Mouse (Mus musculus): Measurements from ENCODE around the gene Hhex. TPM values are rescaled to one million over a fixed set of nuclear protein-coding genes. Genes with fewer than 3 reads are reported as not detected.

Gene Hhex
- polyA plus RNA-seq, 1 experiment: 5.1 TPM

- no peak overlapping the region for H3K27ac ChIP-seq (ENCODE audit: control insufficient read depth, insufficient read depth, low read length)
- H3K36me3 ChIP-seq (ENCODE audit: control insufficient read depth, insufficient read depth, low read length): no peaks in the 10 kb centered on the region
- H3K4me1 ChIP-seq (replicated peaks; ENCODE audit: control insufficient read depth, insufficient read depth, low read length): no peaks in the 10 kb centered on the region
- no peak overlapping the region for H3K4me3 ChIP-seq (ENCODE audit: control insufficient read depth, insufficient read depth, low read length)
- 15% methylated on average over 4 of the region's 4 CpGs for WGBS
- DNase-seq: no peak
- no peak for TF ChIP-seq POLR2A (IDR thresholded peaks at IDR 0.05; ENCODE audit: control insufficient read depth, extremely low read depth, insufficient read depth, low read length, poor library complexity)
- TF ChIP-seq CTCF (IDR thresholded peaks at IDR 0.05; ENCODE audit: borderline replicate concordance, control insufficient read depth, extremely low read depth, insufficient read depth, low read length, poor library complexity): no peak
- no peaks in the 10 kb centered on the region for H3K27me3 ChIP-seq (ENCODE audit: control insufficient read depth, insufficient read depth, low read length)
These were observed 9.1 kb downstream of the Hhex start for GRCm38 (mm10) chr19:37443631-37444140.

DNA sequence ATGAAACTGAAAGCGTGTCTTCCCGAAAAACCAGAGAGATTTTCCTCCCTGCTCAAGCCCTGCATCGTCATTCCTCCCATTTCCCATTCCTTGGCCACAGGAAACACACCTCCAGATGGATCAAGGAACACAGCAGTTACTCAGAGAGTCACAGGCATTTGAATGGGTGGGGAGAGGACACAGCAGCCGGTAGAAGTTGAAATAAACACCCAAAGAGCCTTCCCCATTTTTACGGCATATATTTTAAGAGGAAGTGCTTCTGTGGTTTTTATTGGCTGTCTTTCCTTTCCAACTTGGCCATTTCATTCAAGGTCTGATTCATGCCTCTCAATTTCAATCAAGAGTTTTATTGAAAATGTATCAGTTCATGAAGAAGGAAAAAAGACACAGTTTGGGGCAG is 13.6 kb downstream of the Hhex start:
- no peak overlapping the region for H3K27ac ChIP-seq (ENCODE audit: control insufficient read depth, insufficient read depth, low read length)
- H3K4me3 ChIP-seq (ENCODE audit: control insufficient read depth, insufficient read depth, low read length): no peak overlapping the region
- no peaks in the 10 kb centered on the region for H3K4me1 ChIP-seq (replicated peaks; ENCODE audit: control insufficient read depth, insufficient read depth, low read length)
- H3K27me3 ChIP-seq (ENCODE audit: control insufficient read depth, insufficient read depth, low read length): no peaks in the 10 kb centered on the region
- WGBS: 7% methylated on average over 5 of the region's 5 CpGs
- no peak for DNase-seq
- TF ChIP-seq CTCF (IDR thresholded peaks at IDR 0.05; ENCODE audit: borderline replicate concordance, control insufficient read depth, extremely low read depth, insufficient read depth, low read length, poor library complexity): no peak
- TF ChIP-seq POLR2A (IDR thresholded peaks at IDR 0.05; ENCODE audit: control insufficient read depth, extremely low read depth, insufficient read depth, low read length, poor library complexity): no peak
- no peaks in the 10 kb centered on the region for H3K36me3 ChIP-seq (ENCODE audit: control insufficient read depth, insufficient read depth, low read length)

DNA sequence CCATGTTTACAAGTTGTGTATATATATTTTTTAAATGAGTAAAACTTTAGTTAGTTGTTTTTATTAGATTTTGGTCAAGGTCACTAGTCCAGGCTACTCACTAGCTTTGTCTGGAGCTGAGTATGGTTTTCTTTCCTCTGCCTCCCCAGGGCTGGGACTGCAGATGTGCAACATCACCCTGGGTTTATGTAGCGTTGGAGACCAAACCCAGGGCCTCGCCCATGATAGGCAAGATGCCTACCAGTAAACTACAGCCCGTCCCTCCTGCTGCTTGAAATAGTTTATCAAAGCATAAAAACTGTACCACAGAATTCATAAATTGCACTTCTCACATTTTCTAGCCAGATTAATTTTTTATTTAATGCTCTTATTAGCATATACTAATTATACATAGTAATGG is 14.6 kb downstream of the Hhex start:
- WGBS: 95% methylated on average over 3 of the region's 3 CpGs
- DNase-seq: no peak
- no peaks in the 10 kb centered on the region for H3K4me1 ChIP-seq (replicated peaks; ENCODE audit: control insufficient read depth, insufficient read depth, low read length)
- no peaks in the 10 kb centered on the region for H3K36me3 ChIP-seq (ENCODE audit: control insufficient read depth, insufficient read depth, low read length)
- H3K4me3 ChIP-seq (ENCODE audit: control insufficient read depth, insufficient read depth, low read length): no peak overlapping the region
- H3K27ac ChIP-seq (ENCODE audit: control insufficient read depth, insufficient read depth, low read length): no peak overlapping the region
- TF ChIP-seq POLR2A (IDR thresholded peaks at IDR 0.05; ENCODE audit: control insufficient read depth, extremely low read depth, insufficient read depth, low read length, poor library complexity) (no peak), CTCF (IDR thresholded peaks at IDR 0.05; ENCODE audit: borderline replicate concordance, control insufficient read depth, extremely low read depth, insufficient read depth, low read length, poor library complexity) (no peak)
- no peaks in the 10 kb centered on the region for H3K27me3 ChIP-seq (ENCODE audit: control insufficient read depth, insufficient read depth, low read length)

GRCm38 (mm10) chr19:37455528-37455927 is 20.9 kb downstream of the Hhex start:
- H3K36me3 ChIP-seq (ENCODE audit: control insufficient read depth, insufficient read depth, low read length): no peaks in the 10 kb centered on the region
- DNase-seq: no peak
- no peak for TF ChIP-seq POLR2A (IDR thresholded peaks at IDR 0.05; ENCODE audit: control insufficient read depth, extremely low read depth, insufficient read depth, low read length, poor library complexity)
- no peak for TF ChIP-seq CTCF (IDR thresholded peaks at IDR 0.05; ENCODE audit: borderline replicate concordance, control insufficient read depth, extremely low read depth, insufficient read depth, low read length, poor library complexity)
- no peak overlapping the region for H3K4me3 ChIP-seq (ENCODE audit: control insufficient read depth, insufficient read depth, low read length)
- no peaks in the 10 kb centered on the region for H3K4me1 ChIP-seq (replicated peaks; ENCODE audit: control insufficient read depth, insufficient read depth, low read length)
- 97% methylated on average over 2 of the region's 2 CpGs for WGBS
- no peaks in the 10 kb centered on the region for H3K27me3 ChIP-seq (ENCODE audit: control insufficient read depth, insufficient read depth, low read length)
- no peak overlapping the region for H3K27ac ChIP-seq (ENCODE audit: control insufficient read depth, insufficient read depth, low read length)

DNA sequence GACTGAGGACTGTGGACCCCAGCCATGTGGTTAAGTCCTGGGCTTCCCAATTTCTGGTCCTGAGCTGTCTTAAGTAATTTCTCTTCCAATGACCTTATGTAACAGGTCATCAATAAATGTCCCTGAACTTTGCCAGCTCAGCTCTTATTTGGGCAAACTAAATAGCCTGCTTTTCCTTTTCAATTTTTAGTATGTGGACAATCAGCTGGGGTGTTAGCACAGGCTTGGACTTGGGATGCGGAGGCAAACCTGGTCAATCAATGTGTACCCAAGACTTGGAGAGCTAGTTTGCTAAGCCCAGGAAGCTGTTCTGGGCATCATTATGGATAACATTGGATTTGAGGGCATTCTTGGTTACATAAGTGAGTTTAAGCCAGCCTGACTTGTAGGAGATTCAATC is 21.4 kb downstream of the Hhex start:
- Histone ChIP-seq H3K4me1 (replicated peaks; ENCODE audit: control insufficient read depth, insufficient read depth, low read length) (no peaks in the 10 kb centered on the region), H3K27ac (ENCODE audit: control insufficient read depth, insufficient read depth, low read length) (no peak overlapping the region), H3K27me3 (ENCODE audit: control insufficient read depth, insufficient read depth, low read length) (no peaks in the 10 kb centered on the region), H3K4me3 (ENCODE audit: control insufficient read depth, insufficient read depth, low read length) (no peak overlapping the region), H3K36me3 (ENCODE audit: control insufficient read depth, insufficient read depth, low read length) (no peaks in the 10 kb centered on the region)
- no peak for TF ChIP-seq POLR2A (IDR thresholded peaks at IDR 0.05; ENCODE audit: control insufficient read depth, extremely low read depth, insufficient read depth, low read length, poor library complexity)
- TF ChIP-seq CTCF (IDR thresholded peaks at IDR 0.05; ENCODE audit: borderline replicate concordance, control insufficient read depth, extremely low read depth, insufficient read depth, low read length, poor library complexity): no peak
- 94% methylated on average over 1 of the region's 1 CpGs for WGBS
- no peak for DNase-seq

GRCm38 (mm10) chr19:37458013-37458412 is 23.4 kb downstream of the Hhex start:
- no peaks in the 10 kb centered on the region for H3K4me1 ChIP-seq (replicated peaks; ENCODE audit: control insufficient read depth, insufficient read depth, low read length)
- no peaks in the 10 kb centered on the region for H3K27me3 ChIP-seq (ENCODE audit: control insufficient read depth, insufficient read depth, low read length)

GRCm38 (mm10) chr19:37466403-37466802 is 31.8 kb downstream of the Hhex start:
- Histone ChIP-seq H3K4me3 (ENCODE audit: control insufficient read depth, insufficient read depth, low read length) (no peak overlapping the region), H3K36me3 (ENCODE audit: control insufficient read depth, insufficient read depth, low read length) (no peaks in the 10 kb centered on the region), H3K4me1 (replicated peaks; ENCODE audit: control insufficient read depth, insufficient read depth, low read length) (peaks cover 3% of the 10 kb centered on the region), H3K27me3 (ENCODE audit: control insufficient read depth, insufficient read depth, low read length) (no peaks in the 10 kb centered on the region), H3K27ac (ENCODE audit: control insufficient read depth, insufficient read depth, low read length) (no peak overlapping the region)
- WGBS: 16% methylated on average over 3 of the region's 3 CpGs
- TF ChIP-seq POLR2A (IDR thresholded peaks at IDR 0.05; ENCODE audit: control insufficient read depth, extremely low read depth, insufficient read depth, low read length, poor library complexity): no peak
- TF ChIP-seq CTCF (IDR thresholded peaks at IDR 0.05; ENCODE audit: borderline replicate concordance, control insufficient read depth, extremely low read depth, insufficient read depth, low read length, poor library complexity): no peak
- DNase-seq: no peak

More at GRCm38 (mm10) chr19:37458013-37458412, 23.4 kb downstream of the Hhex start:
- WGBS: 95% methylated on average over 6 of the region's 6 CpGs
- Histone ChIP-seq H3K4me3 (ENCODE audit: control insufficient read depth, insufficient read depth, low read length) (no peak overlapping the region), H3K27ac (ENCODE audit: control insufficient read depth, insufficient read depth, low read length) (no peak overlapping the region), H3K36me3 (ENCODE audit: control insufficient read depth, insufficient read depth, low read length) (no peaks in the 10 kb centered on the region)
- TF ChIP-seq POLR2A (IDR thresholded peaks at IDR 0.05; ENCODE audit: control insufficient read depth, extremely low read depth, insufficient read depth, low read length, poor library complexity) (no peak), CTCF (IDR thresholded peaks at IDR 0.05; ENCODE audit: borderline replicate concordance, control insufficient read depth, extremely low read depth, insufficient read depth, low read length, poor library complexity) (no peak)
- DNase-seq: no peak

All from thymus, adult 2 months (tissue).